Mouse (Mus musculus) limb, embryonic 14.5 days (tissue): Measurements from ENCODE around the gene Fmo3. TPM values are rescaled to one million over a fixed set of nuclear protein-coding genes. Genes with fewer than 3 reads are reported as not detected.

Experiments used
- ATAC-seq: fragments of 200-750 bp; cut with Nextera tagmentation; 2 replicates; pipeline ENCODE4 v1.8.0; 2017; ENCODE audit warnings: low read depth, moderate number of reproducible peaks, moderate TSS enrichment; ENCODE audit not compliant: low FRiP score
- DNase-seq: peaks from one replicate; pipeline ENCODE4 v3.0.0-alpha.2; 2015; ENCODE audit warnings: low spot score
- H3K27ac ChIP-seq: fragments of 300-500 bp; sonication (generic); replicated peaks from 2 replicates; pipeline ENCODE4 v1.5.1; 2014; ENCODE audit warnings: low read depth, mild to moderate bottlenecking, low read length, moderate library complexity, mixed read lengths
- H3K27me3 ChIP-seq: fragments of 300-500 bp; sonication (generic); 2 replicates; pipeline ENCODE4 v1.6.1; 2014; ENCODE audit warnings: low read length, mixed read lengths; ENCODE audit not compliant: control insufficient read depth, insufficient read depth
- H3K36me3 ChIP-seq: fragments of 300-500 bp; sonication (generic); 2 replicates; pipeline ENCODE4 v1.6.1; 2014; ENCODE audit warnings: mild to moderate bottlenecking, low read length, moderate library complexity, mixed read lengths; ENCODE audit not compliant: control insufficient read depth, insufficient read depth
- H3K4me1 ChIP-seq: fragments of 300-500 bp; sonication (generic); 2 replicates; pipeline ENCODE4 v1.6.1; 2014; ENCODE audit warnings: antibody characterized with exemption, low read length, mixed read lengths; ENCODE audit not compliant: control insufficient read depth, insufficient read depth
- H3K4me2 ChIP-seq: fragments of 300-500 bp; sonication (generic); replicated peaks from 2 replicates; pipeline ENCODE4 v1.6.1; 2014; ENCODE audit warnings: low read depth, mild to moderate bottlenecking, low read length, moderate library complexity; ENCODE audit not compliant: severe bottlenecking
- H3K4me3 ChIP-seq: fragments of 300-500 bp; sonication (generic); replicated peaks from 2 replicates; pipeline ENCODE4 v1.5.1; 2014; ENCODE audit warnings: low read length
- H3K9ac ChIP-seq: fragments of 300-500 bp; sonication (generic); 2 replicates; pipeline ENCODE4 v1.6.1; 2014; ENCODE audit warnings: mild to moderate bottlenecking, low read depth, low read length, moderate library complexity; ENCODE audit not compliant: severe bottlenecking
- H3K9me3 ChIP-seq: fragments of 300-500 bp; sonication (generic); 2 replicates; pipeline ENCODE4 v1.6.1; 2016; ENCODE audit warnings: low read length; ENCODE audit not compliant: control insufficient read depth
- POLR2A ChIP-seq: fragments of 200-500 bp; IDR thresholded peaks from 2 replicates; pipeline ENCODE4 v1.8.0; 2012; ENCODE audit warnings: inconsistent platforms, mild to moderate bottlenecking, moderate library complexity, borderline replicate concordance; ENCODE audit not compliant: insufficient read depth, insufficient read length; ENCODE audit errors: extremely low read depth
- WGBS: fragments of 180-500 bp; shearing (Covaris S2); extraction: QIAGEN DNeasy Blood & Tissue Kit; methylation state at CpG from one replicate; pipeline ENCODE4 v1.1.7; 2014; 5-methylcytosine and 5-hydroxymethylcytosine counted together
- polyA plus RNA-seq, 2 experiments: library from polyadenylated mRNA; depleted of rRNA in 1 of 2; stranded (reverse) in 1 of 2; unstranded in 1 of 2; fragments of >200 nt; fragmentation: Nextera tagmentation in 1 of 2; extraction: Ambion mirVana in 1 of 2; gene quantifications; 2 replicates each; pipeline versions ENCODE4 v1.2.1 to v1.2.3; 2012 to 2014

Fmo3 gene
- polyA plus RNA-seq, 2 experiments: 0.08 TPM; not detected in 1

GRCm38 (mm10) chr1:162914932-162915556 is 69.3 kb downstream of the Fmo3 start:
- Histone ChIP-seq H3K36me3 (no peaks in the 10 kb centered on the region), H3K4me1 (no peaks in the 10 kb centered on the region), H3K27me3 (no peaks in the 10 kb centered on the region), H3K4me2 (no peak overlapping the region), H3K4me3 (no peak overlapping the region), H3K27ac (no peak overlapping the region), H3K9ac (no peak overlapping the region), H3K9me3 (no peaks in the 10 kb centered on the region)
- 87% methylated on average over 4 of the region's 4 CpGs for WGBS
- no peak for TF ChIP-seq POLR2A
- no peak for DNase-seq
- ATAC-seq: no peak

- H3K9ac ChIP-seq: no peak overlapping the region
- H3K27me3 ChIP-seq: no peaks in the 10 kb centered on the region
- H3K36me3 ChIP-seq: no peaks in the 10 kb centered on the region
- no peak overlapping the region for H3K27ac ChIP-seq
- H3K9me3 ChIP-seq: no peaks in the 10 kb centered on the region
- ATAC-seq (no peak), DNase-seq (no peak)
- no peak overlapping the region for H3K4me2 ChIP-seq
- no peak for TF ChIP-seq POLR2A
- no peaks in the 10 kb centered on the region for H3K4me1 ChIP-seq
- H3K4me3 ChIP-seq: no peak overlapping the region
Measured at GRCm38 (mm10) chr1:162912085-162912484, 72.2 kb downstream of the Fmo3 start.

Other genes starting within 250 kb of the Fmo3 start
- 69.1 and 75.3 TPM in 2 replicates for gene Prrc2c, start 244.0 kb downstream of the Fmo3 start, polyA plus RNA-seq (2012; rRNA removed)
- gene Prrc2c, start 244.0 kb downstream of the Fmo3 start, polyA plus RNA-seq (2014; fragmentation: Nextera tagmentation; extraction: Ambion mirVana): 165 and 186 TPM in 2 replicates
- gene Fmo4, start 170.6 kb downstream of the Fmo3 start, polyA plus RNA-seq (2012; rRNA removed): 0.84 and 0.99 TPM in 2 replicates
- gene Fmo4, start 170.6 kb downstream of the Fmo3 start, polyA plus RNA-seq (2014; fragmentation: Nextera tagmentation; extraction: Ambion mirVana): 0.76 and 0.80 TPM in 2 replicates
- 41.4 and 46.7 TPM in 2 replicates for gene Fmo1, start 117.9 kb downstream of the Fmo3 start, polyA plus RNA-seq (2012; rRNA removed)
- gene Fmo1, start 117.9 kb downstream of the Fmo3 start, polyA plus RNA-seq (2014; fragmentation: Nextera tagmentation; extraction: Ambion mirVana): 33.5 and 35.0 TPM in 2 replicates
- 1.5 and 2.1 TPM in 2 replicates for gene Fmo2, start 85.8 kb downstream of the Fmo3 start, polyA plus RNA-seq (2012; rRNA removed)
- 1.5 TPM in 2 replicates for gene Fmo2, start 85.8 kb downstream of the Fmo3 start, polyA plus RNA-seq (2014; fragmentation: Nextera tagmentation; extraction: Ambion mirVana)
- 1.1 and 1.4 TPM in 2 replicates for gene Fmo6, start 47.0 kb downstream of the Fmo3 start, polyA plus RNA-seq (2012; rRNA removed)
- 0.84 and 0.85 TPM in 2 replicates for gene Fmo6, start 47.0 kb downstream of the Fmo3 start, polyA plus RNA-seq (2014; fragmentation: Nextera tagmentation; extraction: Ambion mirVana)
- gene Mroh9, start 101.1 kb upstream of the Fmo3 start, polyA plus RNA-seq (2012; rRNA removed): 0.06 TPM in 1 of 2 replicates, not detected in the other
- not detected in 2 replicates for gene Mroh9, start 101.1 kb upstream of the Fmo3 start, polyA plus RNA-seq (2014; fragmentation: Nextera tagmentation; extraction: Ambion mirVana)